Mouse (Mus musculus) intestine, embryonic 14.5 days (tissue): ENCODE measurements around the gene Snx19. TPM values are rescaled to one million over a fixed set of nuclear protein-coding genes. Genes with fewer than 3 reads are reported as not detected.

ENCODE experiments used
- ATAC-seq: fragments of 200-750 bp; cut with Nextera tagmentation; replicated peaks from 2 replicates; pipeline ENCODE4 v1.8.0; 2017; ENCODE audit warnings: low read depth, moderate number of reproducible peaks, moderate TSS enrichment, moderate library complexity; ENCODE audit not compliant: low FRiP score, low TSS enrichment
- DNase-seq: peaks from one replicate; pipeline ENCODE4 v3.0.0-alpha.2; 2018; ENCODE audit warnings: low spot score
- H3K27ac ChIP-seq: fragments of 300-500 bp; sonication (generic); 2 replicates; pipeline ENCODE4 v1.5.1; 2014; ENCODE audit warnings: low read depth, mild to moderate bottlenecking, control low read depth
- H3K27me3 ChIP-seq: fragments of 300-500 bp; sonication (generic); replicated peaks from 2 replicates; pipeline ENCODE4 v1.6.1; 2014; ENCODE audit warnings: low read length, control low read depth; ENCODE audit not compliant: control insufficient read depth, insufficient read depth
- H3K36me3 ChIP-seq: fragments of 300-500 bp; sonication (generic); 2 replicates; pipeline ENCODE4 v1.6.1; 2014; ENCODE audit warnings: low read length, control low read depth; ENCODE audit not compliant: control insufficient read depth, insufficient read depth
- H3K4me1 ChIP-seq: fragments of 300-500 bp; sonication (generic); replicated peaks from 2 replicates; pipeline ENCODE4 v1.6.1; 2014; ENCODE audit warnings: low read length, control low read depth, mixed read lengths; ENCODE audit not compliant: control insufficient read depth, insufficient read depth
- H3K4me2 ChIP-seq: fragments of 300-500 bp; sonication (generic); 2 replicates; pipeline ENCODE4 v1.6.1; 2014; ENCODE audit warnings: low read length
- H3K4me3 ChIP-seq: fragments of 300-500 bp; sonication (generic); 2 replicates; pipeline ENCODE4 v1.5.1; 2014; ENCODE audit warnings: low read depth, low read length, control low read depth, mixed read lengths
- H3K9ac ChIP-seq: fragments of 300-500 bp; sonication (generic); 2 replicates; pipeline ENCODE4 v1.6.1; 2014; ENCODE audit warnings: mild to moderate bottlenecking, low read length
- H3K9me3 ChIP-seq: fragments of 300-500 bp; sonication (generic); 2 replicates; pipeline ENCODE4 v1.6.1; 2016; ENCODE audit warnings: low read length, control low read depth; ENCODE audit not compliant: control insufficient read depth
- WGBS: fragments of 180-500 bp; shearing (Covaris S2); extraction: QIAGEN DNeasy Blood & Tissue Kit; methylation state at CpG from one replicate; pipeline ENCODE4 v1.1.7; 2014; 5-methylcytosine and 5-hydroxymethylcytosine counted together
- polyA plus RNA-seq: library from polyadenylated mRNA; unstranded; fragments of >200 nt; fragmentation: Nextera tagmentation; extraction: Ambion mirVana; gene quantifications from 2 replicates; pipeline ENCODE4 v1.2.1, GENCODE M21; 2014

The Snx19 gene
- polyA plus RNA-seq, 1 experiment from 2014 or later = 20.9 TPM

DNA sequence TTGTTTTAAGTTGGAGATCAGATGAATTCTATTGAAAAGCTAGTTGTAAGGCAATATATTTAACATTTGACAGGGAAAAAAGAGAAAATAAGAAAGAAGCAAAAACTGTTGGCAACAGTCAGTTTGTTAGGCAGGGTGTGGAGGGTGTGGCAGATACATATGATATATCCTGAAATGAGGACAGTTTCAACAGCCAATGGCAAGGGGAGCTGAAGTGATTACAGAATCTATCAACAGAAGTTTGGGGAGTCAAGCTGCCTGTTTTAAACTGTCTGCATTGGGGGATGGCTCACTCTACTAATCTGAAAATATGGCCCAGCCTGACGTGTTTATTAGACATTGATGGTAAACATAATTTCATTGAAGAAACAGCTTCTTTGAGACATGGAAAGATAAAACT, 61.5 kb downstream of the Snx19 start:
- ATAC-seq (no peak), DNase-seq (peak; percentile 13)
- Histone ChIP-seq H3K4me1 (no peaks in the 10 kb centered on the region), H3K9me3 (no peaks in the 10 kb centered on the region), H3K36me3 (no peaks in the 10 kb centered on the region), H3K9ac (no peak overlapping the region), H3K27me3 (no peaks in the 10 kb centered on the region), H3K4me3 (no peak overlapping the region), H3K4me2 (no peak overlapping the region), H3K27ac (no peak overlapping the region)
- WGBS = 77% methylated on average over 1 of the region's 1 CpGs

DNA sequence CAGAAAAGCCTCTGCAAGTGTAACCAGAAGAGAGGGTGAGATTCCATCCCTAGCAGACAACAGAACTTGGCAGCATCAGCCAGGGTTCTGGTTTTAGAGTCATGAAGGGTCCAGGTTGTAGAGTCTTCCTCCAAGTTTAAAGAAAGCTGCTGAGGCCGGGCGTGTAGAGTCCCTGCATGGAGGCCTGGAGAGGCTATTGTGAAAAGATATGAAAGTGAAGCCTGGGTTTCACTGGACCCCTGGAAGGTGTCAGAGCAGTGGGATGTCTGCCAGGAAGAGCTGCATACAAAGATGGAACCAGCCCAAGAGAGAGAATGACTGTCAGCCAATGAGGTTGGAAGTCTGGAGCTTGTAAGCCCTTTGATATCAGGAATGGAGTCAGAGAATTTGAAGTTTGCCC, 67.5 kb downstream of the Snx19 start:
- no peak overlapping the region for H3K4me2 ChIP-seq
- no peaks in the 10 kb centered on the region for H3K9me3 ChIP-seq
- H3K27me3 ChIP-seq = no peaks in the 10 kb centered on the region
- H3K4me1 ChIP-seq = no peaks in the 10 kb centered on the region
- ATAC-seq = no peak
- 89% methylated on average over 2 of the region's 2 CpGs for WGBS
- H3K27ac ChIP-seq = no peak overlapping the region
- no peak for DNase-seq
- no peak overlapping the region for H3K9ac ChIP-seq
- H3K4me3 ChIP-seq = no peak overlapping the region
- no peaks in the 10 kb centered on the region for H3K36me3 ChIP-seq

DNA sequence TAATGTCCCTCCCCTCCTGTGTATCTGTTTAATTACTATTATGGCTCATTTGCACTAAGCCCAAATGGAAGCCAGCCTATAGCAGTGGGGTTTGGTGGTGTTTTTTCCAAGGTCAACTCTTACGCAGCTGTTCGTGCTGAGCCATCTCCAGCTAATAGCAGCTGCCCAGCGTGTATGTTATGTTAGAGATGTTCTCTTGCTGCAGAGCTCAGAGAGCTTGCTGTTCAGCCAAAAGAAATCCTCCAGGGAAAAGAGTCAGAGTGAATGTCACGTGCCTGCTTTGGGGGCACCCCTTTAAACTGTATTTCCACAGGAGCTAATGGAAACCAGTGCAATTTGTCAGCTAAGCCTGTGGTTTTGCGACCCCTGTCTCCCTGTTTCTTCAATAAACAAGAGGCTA, 82.1 kb downstream of the Snx19 start:
- H3K4me1 ChIP-seq = no peaks in the 10 kb centered on the region
- ATAC-seq (no peak), DNase-seq (no peak)
- H3K27me3 ChIP-seq = no peaks in the 10 kb centered on the region
- no peaks in the 10 kb centered on the region for H3K9me3 ChIP-seq
- H3K27ac ChIP-seq = no peak overlapping the region
- WGBS = 70% methylated on average over 5 of the region's 5 CpGs
- H3K9ac ChIP-seq = no peak overlapping the region
- no peaks in the 10 kb centered on the region for H3K36me3 ChIP-seq
- no peak overlapping the region for H3K4me2 ChIP-seq
- H3K4me3 ChIP-seq = no peak overlapping the region

DNA sequence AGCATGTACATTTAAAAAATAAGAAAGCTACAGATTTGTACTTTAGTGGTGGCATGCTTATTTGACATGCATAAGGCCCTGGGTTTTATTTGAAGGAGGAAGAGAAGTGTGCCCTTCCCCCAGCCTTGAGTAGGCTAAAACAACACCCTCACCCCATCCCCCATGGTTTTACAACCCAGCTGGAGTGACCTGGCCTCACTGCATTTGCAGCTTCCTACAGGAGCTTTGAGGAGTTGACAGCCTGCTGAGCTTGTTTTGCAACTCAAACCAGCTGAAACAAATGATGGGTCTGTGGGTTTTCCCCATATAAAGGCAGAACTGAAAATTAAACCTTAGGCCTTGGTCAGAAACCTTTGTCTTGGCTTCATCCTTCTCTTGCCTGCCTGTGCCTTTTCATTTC, 89.0 kb downstream of the Snx19 start:
- no peak overlapping the region for H3K27ac ChIP-seq
- no peak overlapping the region for H3K4me3 ChIP-seq
- no peaks in the 10 kb centered on the region for H3K4me1 ChIP-seq
- no peak overlapping the region for H3K4me2 ChIP-seq
- no peaks in the 10 kb centered on the region for H3K9me3 ChIP-seq
- H3K36me3 ChIP-seq = no peaks in the 10 kb centered on the region
- no peaks in the 10 kb centered on the region for H3K27me3 ChIP-seq
- no peak for ATAC-seq
- no peak overlapping the region for H3K9ac ChIP-seq
- DNase-seq = no peak
